Mouse (Mus musculus) testis, adult 2 months (tissue): ENCODE data around the gene Bloc1s5.

Experiments used
- CTCF ChIP-seq: fragments of 200-500 bp; IDR thresholded peaks from 2 replicates; pipeline ENCODE4 v1.5.1; 2012; ENCODE audit warnings: low read depth, mild to moderate bottlenecking, inconsistent platforms, low read length, moderate library complexity; ENCODE audit not compliant: control insufficient read depth, insufficient read depth, insufficient replicate concordance
- POLR2A ChIP-seq: fragments of 200-500 bp; IDR thresholded peaks from 2 replicates; pipeline ENCODE4 v1.6.1; 2012; ENCODE audit warnings: low read depth, mild to moderate bottlenecking, inconsistent platforms, low read length, moderate library complexity; ENCODE audit not compliant: control insufficient read depth

- TF ChIP-seq CTCF (no peak), POLR2A (no peak)
Observed at GRCm38 (mm10) chr13:38582768-38583167, 52.1 kb downstream of the Bloc1s5 start.
